Mouse (Mus musculus) CH12.LX (cell line): ENCODE data around the gene Ank2. TPM values are rescaled to one million over a fixed set of nuclear protein-coding genes. Genes with fewer than 3 reads are reported as not detected.

Source experiments
- DNase-seq: peaks from one replicate; pipeline ENCODE4 v3.0.0-alpha.2; 2013; ENCODE audit errors: extremely low read depth
- H3K27ac ChIP-seq: 2 replicates; pipeline ENCODE4 v1.5.1; 2012; ENCODE audit warnings: low read depth, mild to moderate bottlenecking, control low read depth, moderate library complexity; ENCODE audit not compliant: insufficient read depth
- H3K27me3 ChIP-seq: replicated peaks from 2 replicates; pipeline ENCODE3; 2012; ENCODE audit warnings: inconsistent platforms
- H3K36me3 ChIP-seq, 2 experiments: replicated peaks in 1 of 2; 2 replicates each; pipeline versions ENCODE3 to v1.6.1; 2012; ENCODE audit warnings: inconsistent platforms in 1 of 2, low read length in 1 of 2, mild to moderate bottlenecking in 1 of 2, mixed read lengths in 1 of 2, moderate library complexity in 1 of 2; ENCODE audit not compliant: control insufficient read depth in 1 of 2, insufficient read depth in 1 of 2
- H3K4me1 ChIP-seq, 2 experiments: 2 replicates each; pipeline ENCODE4 v1.6.1; 2012; ENCODE audit warnings: inconsistent platforms in 1 of 2, moderate library complexity in 1 of 2; ENCODE audit not compliant: insufficient read depth in 2 of 2, control insufficient read depth in 1 of 2
- H3K4me2 ChIP-seq: 2 replicates; pipeline ENCODE4 v1.6.1; 2012; ENCODE audit warnings: low read depth, mild to moderate bottlenecking, control low read depth; ENCODE audit not compliant: poor library complexity, insufficient read depth, severe bottlenecking
- H3K4me3 ChIP-seq, 3 experiments: fragments of 150-350 bp in 1 of 3; sonication (generic) in 1 of 3; replicated peaks in 1 of 3; 2 replicates each; pipeline versions ENCODE3 to v1.5.1; 2011 to 2012; ENCODE audit warnings: low read depth in 2 of 3, low read length in 2 of 3, mild to moderate bottlenecking in 2 of 3, moderate library complexity in 2 of 3, control low read depth in 1 of 3, improper control_type of control experiment in 1 of 3, inconsistent platforms in 1 of 3, mixed read lengths in 1 of 3; ENCODE audit not compliant: poor library complexity in 1 of 3
- H3K79me2 ChIP-seq: replicated peaks from 2 replicates; pipeline ENCODE4 v1.6.1; 2012; ENCODE audit warnings: mild to moderate bottlenecking, moderate library complexity; ENCODE audit not compliant: control insufficient read depth, poor library complexity, insufficient read depth, severe bottlenecking; ENCODE audit errors: extremely low read depth
- H3K9ac ChIP-seq: 2 replicates; pipeline ENCODE4 v1.6.1; 2012; ENCODE audit warnings: low read depth, mild to moderate bottlenecking, control low read depth, moderate library complexity; ENCODE audit not compliant: insufficient read depth
- H3K9me3 ChIP-seq: replicated peaks from 2 replicates; pipeline ENCODE3; 2012; ENCODE audit warnings: low read length, inconsistent platforms, mixed read lengths
- BHLHE40 ChIP-seq: IDR thresholded peaks from 2 replicates; pipeline ENCODE4 v1.6.1; 2011; ENCODE audit warnings: mild to moderate bottlenecking, low read depth, low read length, improper control_type of control experiment
- CTCF ChIP-seq, 2 experiments: IDR thresholded peaks in 1 of 2; conservative IDR thresholded peaks in 1 of 2; 2 replicates each; pipeline ENCODE4 v1.5.1; 2011 to 2012; ENCODE audit warnings: low read depth in 2 of 2, low read length in 2 of 2, improper control_type of control experiment in 1 of 2, inconsistent platforms in 1 of 2, mild to moderate bottlenecking in 1 of 2, moderate library complexity in 1 of 2
- GABPA ChIP-seq: IDR thresholded peaks from 2 replicates; pipeline ENCODE4 v1.6.1; 2012; ENCODE audit warnings: low read depth, low read length, improper control_type of control experiment, inconsistent platforms; ENCODE audit not compliant: insufficient replicate concordance
- IRF4 ChIP-seq: IDR thresholded peaks from 2 replicates; pipeline ENCODE4 v1.6.1; 2014; ENCODE audit warnings: low read depth, mild to moderate bottlenecking, inconsistent platforms, low read length, improper control_type of control experiment
- JUND ChIP-seq: conservative IDR thresholded peaks from 2 replicates; pipeline ENCODE4 v1.6.1; 2011; ENCODE audit warnings: low read depth, low read length, improper control_type of control experiment
- MAX ChIP-seq: IDR thresholded peaks from 2 replicates; pipeline ENCODE4 v1.6.1; 2011; ENCODE audit warnings: low read length, improper control_type of control experiment
- MAZ ChIP-seq: IDR thresholded peaks from 2 replicates; pipeline ENCODE4 v1.6.1; 2012; ENCODE audit warnings: low read depth, mild to moderate bottlenecking, inconsistent platforms, low read length, improper control_type of control experiment, moderate library complexity
- MEF2A ChIP-seq: IDR thresholded peaks from 2 replicates; pipeline ENCODE4 v1.6.1; 2014; ENCODE audit warnings: low read depth, mild to moderate bottlenecking, inconsistent platforms, low read length, improper control_type of control experiment, borderline replicate concordance
- MYC ChIP-seq: IDR thresholded peaks from 2 replicates; pipeline ENCODE4 v1.6.1; 2011; ENCODE audit warnings: low read depth, mild to moderate bottlenecking, improper control_type of control experiment, low read length
- POLR2AphosphoS2 ChIP-seq: IDR thresholded peaks from 2 replicates; pipeline ENCODE4 v1.6.1; 2011; ENCODE audit warnings: low read depth, low read length, improper control_type of control experiment
- RCOR1 ChIP-seq: conservative IDR thresholded peaks from 2 replicates; pipeline ENCODE4 v1.6.1; 2012; ENCODE audit warnings: low read depth, mild to moderate bottlenecking, inconsistent platforms, low read length, improper control_type of control experiment
- SIN3A ChIP-seq: IDR thresholded peaks from 2 replicates; pipeline ENCODE4 v1.6.1; 2012; ENCODE audit warnings: low read length, improper control_type of control experiment, inconsistent platforms
- USF1 ChIP-seq: IDR thresholded peaks from 2 replicates; pipeline ENCODE4 v1.6.1; 2014; ENCODE audit warnings: low read depth, mild to moderate bottlenecking, inconsistent platforms, low read length, improper control_type of control experiment
- ZC3H11A ChIP-seq: IDR thresholded peaks from 2 replicates; pipeline ENCODE4 v1.6.1; 2012; ENCODE audit warnings: low read depth, mild to moderate bottlenecking, inconsistent platforms, low read length, improper control_type of control experiment
- ZKSCAN1 ChIP-seq: IDR thresholded peaks from 2 replicates; pipeline ENCODE4 v1.6.1; 2012; ENCODE audit warnings: low read depth, inconsistent platforms, low read length, improper control_type of control experiment, borderline replicate concordance
- dilution Hi-C: fragments of 300-500 bp; cut with MboI; formaldehyde crosslinking; loops from 2 replicates; pipeline ENCODE4 v1.14.3; 2020; ENCODE audit warnings: low sequenced_read_pairs; ENCODE audit not compliant: extremely low pct_unique_long_range_greater_than_20kb, extremely low pct_ligation_motif_present
- in situ Hi-C: fragments of 300-500 bp; cut with MboI; formaldehyde crosslinking; loops from 3 replicates; pipeline ENCODE4 v1.14.3; 2019; ENCODE audit warnings: low sequenced_read_pairs, low pct_ligation_motif_present, low pct_unique_long_range_greater_than_20kb, mixed read lengths
- polyA plus RNA-seq: library from polyadenylated mRNA; unstranded; fragments of >175 nt; gene quantifications from 2 replicates; pipeline ENCODE4 v1.2.1, GENCODE M21; 2012; ENCODE audit warnings: low read depth; ENCODE audit not compliant: insufficient read length
- total RNA-seq, 2 experiments: library from RNA; depleted of rRNA; stranded (reverse); fragments of 300-350 nt in 1 of 2; fragments of >200 nt in 1 of 2; gene quantifications; 2 replicates each; pipeline ENCODE4 v1.2.3; 2012 to 2014

Gene Ank2
- total and polyA plus RNA-seq, 3 experiments, result 3.9 to 20.9 (median 12.2) TPM

DNA sequence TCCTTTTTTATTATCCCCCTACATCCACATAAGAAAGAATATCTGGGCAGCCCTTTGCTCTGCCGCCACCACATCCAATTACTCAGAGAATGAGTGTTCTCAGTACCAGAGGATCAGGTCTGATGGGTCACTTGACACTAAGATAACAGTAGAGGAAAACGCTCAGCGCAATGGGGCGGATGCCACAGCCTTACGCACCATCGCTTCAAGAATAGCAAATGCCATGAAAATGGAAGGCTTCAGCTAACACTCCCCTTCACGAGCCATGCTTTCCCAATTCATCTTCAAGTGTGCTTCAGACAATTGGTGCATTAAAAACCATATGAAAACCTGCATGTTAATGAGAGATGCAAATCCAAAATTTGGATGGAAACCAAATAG, 238.4 kb downstream of the Ank2 start:
- H3K9me3 ChIP-seq, result no peaks in the 10 kb centered on the region
- H3K4me3 ChIP-seq, result no peak overlapping the region
- H3K9ac ChIP-seq, result no peak overlapping the region
- H3K79me2 ChIP-seq, result no peaks in the 10 kb centered on the region
- in situ Hi-C loops, result no loop called here
- H3K36me3 ChIP-seq, result no peaks in the 10 kb centered on the region
- TF ChIP-seq RCOR1 (no peak), MAX (no peak), SIN3A (no peak), USF1 (no peak)
- TF ChIP-seq, all 38 proteins: peak for 0
- Histone ChIP-seq H3K4me1 (no peaks in the 10 kb centered on the region), H3K4me2 (no peak overlapping the region), H3K27ac (no peak overlapping the region), H3K27me3 (no peaks in the 10 kb centered on the region)
- no peak for DNase-seq
- dilution Hi-C loops, result no loop called here

- no peaks in the 10 kb centered on the region for H3K4me1 ChIP-seq
- TF ChIP-seq MEF2A, result no peak
- TF ChIP-seq BHLHE40, result no peak
- TF ChIP-seq ZKSCAN1, result no peak
- no peak for TF ChIP-seq JUND
- no peak for TF ChIP-seq MAZ
- TF ChIP-seq ZC3H11A, result no peak
- no peak for TF ChIP-seq GABPA
- no peak for TF ChIP-seq CTCF (conservative IDR thresholded peaks at IDR 0.05 in 1 of 2, IDR thresholded peaks at IDR 0.05 in 1 of 2; ENCODE audit: low read depth in 2 of 2, low read length in 2 of 2)
- TF ChIP-seq POLR2AphosphoS2, result no peak
- TF ChIP-seq IRF4, result no peak
- TF ChIP-seq MYC, result no peak
- TF ChIP-seq, all 38 proteins: peak for 0
- no peak for DNase-seq
- in situ Hi-C loops (no loop called here), dilution Hi-C loops (no loop called here)
- Histone ChIP-seq H3K9ac (no peak overlapping the region), H3K79me2 (no peaks in the 10 kb centered on the region), H3K9me3 (no peaks in the 10 kb centered on the region), H3K4me3 (no peak overlapping the region), H3K4me2 (no peak overlapping the region), H3K27me3 (no peaks in the 10 kb centered on the region), H3K36me3 (no peaks in the 10 kb centered on the region), H3K27ac (no peak overlapping the region)
Measured at GRCm38 (mm10) chr3:127260007-127260785, 239.0 kb downstream of the Ank2 start.
